Mouse (Mus musculus): Measurements from ENCODE around the gene Pikfyve. TPM values are rescaled to one million over a fixed set of nuclear protein-coding genes. Genes with fewer than 3 reads are reported as not detected.

The Pikfyve gene
- total RNA-seq (2021) = 1 to 10 TPM; 8.5 to 8.9 TPM
- long read RNA-seq, experiment 1, partial matches to known transcripts = 1 of 1 reads
- long read RNA-seq, experiment 1, other reads (novel, unspliced or antisense) = 0 of 1 reads
- long read RNA-seq, experiment 2 = 0 reads

- DNase-seq = peak; percentile 94
- intact Hi-C loops (cut with DNase I; ENCODE audit: low total_unique reads) = loop anchor here (10.0 kb wide), 1 partner anchor 142 kb away; no protein-coding TSS in a partner anchor
Observed at GRCm38 (mm10) chr1:65186287-65187073, at the start of gene Pikfyve, which contains the start of gene Idh1. Gene Pikfyve (plus strand): TSS chr1:65186683. Gene Idh1 (minus strand): TSS chr1:65186500.

GRCm38 (mm10) chr1:65137560-65137959, 48.9 kb upstream of the Pikfyve start:
- intact Hi-C loops (cut with DNase I; ENCODE audit: low total_unique reads) = no loop called here
- DNase-seq = no peak

GRCm38 (mm10) chr1:65144783-65145182, 41.7 kb upstream of the Pikfyve start:
- intact Hi-C loops (cut with DNase I; ENCODE audit: low total_unique reads) = no loop called here
- DNase-seq = no peak

GRCm38 (mm10) chr1:65146601-65147000, 39.9 kb upstream of the Pikfyve start:
- no peak for DNase-seq
- intact Hi-C loops (cut with DNase I; ENCODE audit: low total_unique reads) = no loop called here

GRCm38 (mm10) chr1:65147326-65147725, 39.2 kb upstream of the Pikfyve start:
- intact Hi-C loops (cut with DNase I; ENCODE audit: low total_unique reads) = no loop called here

GRCm38 (mm10) chr1:65147971-65148370, 38.5 kb upstream of the Pikfyve start:
- intact Hi-C loops (cut with DNase I; ENCODE audit: low total_unique reads) = no loop called here

More at GRCm38 (mm10) chr1:65147326-65147725, 39.2 kb upstream of the Pikfyve start:
- DNase-seq = no peak

GRCm38 (mm10) chr1:65154814-65155213, 31.7 kb upstream of the Pikfyve start:
- DNase-seq = no peak
- intact Hi-C loops (cut with DNase I; ENCODE audit: low total_unique reads) = no loop called here

More at GRCm38 (mm10) chr1:65147971-65148370, 38.5 kb upstream of the Pikfyve start:
- no peak for DNase-seq

- intact Hi-C loops (cut with DNase I; ENCODE audit: low total_unique reads) = no loop called here
- DNase-seq = no peak
Observed at GRCm38 (mm10) chr1:65156111-65156510, 30.4 kb upstream of the Pikfyve start.

- intact Hi-C loops (cut with DNase I; ENCODE audit: low total_unique reads) = loop anchor here (10.0 kb wide), 1 partner anchor 47 kb away; the partner anchor contains the start of gene Gm28845
- no peak for DNase-seq
Observed at GRCm38 (mm10) chr1:65162210-65162609, 24.3 kb upstream of the Pikfyve start.

- intact Hi-C loops (cut with DNase I; ENCODE audit: low total_unique reads) = loop anchor here (10.0 kb wide), 1 partner anchor 53 kb away; the partner anchor contains the start of gene Gm28845
- no peak for DNase-seq
Observed at GRCm38 (mm10) chr1:65167496-65167895, 19.0 kb upstream of the Pikfyve start.

- intact Hi-C loops (cut with DNase I; ENCODE audit: low total_unique reads) = loop anchor here (10.0 kb wide), 1 partner anchor 55 kb away; the partner anchor contains the start of gene Gm28845
- DNase-seq = no peak
Observed at GRCm38 (mm10) chr1:65169536-65169935, 16.9 kb upstream of the Pikfyve start.

- intact Hi-C loops (cut with DNase I; ENCODE audit: low total_unique reads) = loop anchor here (10.0 kb wide), 1 partner anchor 55 kb away; the partner anchor contains the start of gene Gm28845
- DNase-seq = no peak
Observed at GRCm38 (mm10) chr1:65169947-65170346, 16.5 kb upstream of the Pikfyve start.

GRCm38 (mm10) chr1:65171579-65171978, 14.9 kb upstream of the Pikfyve start:
- DNase-seq = no peak
- intact Hi-C loops (cut with DNase I; ENCODE audit: low total_unique reads) = no loop called here

- no peak for DNase-seq
- intact Hi-C loops (cut with DNase I; ENCODE audit: low total_unique reads) = no loop called here
Observed at GRCm38 (mm10) chr1:65173716-65174115, 12.8 kb upstream of the Pikfyve start.

GRCm38 (mm10) chr1:65176171-65176570, 10.3 kb upstream of the Pikfyve start:
- DNase-seq = no peak
- intact Hi-C loops (cut with DNase I; ENCODE audit: low total_unique reads) = no loop called here

GRCm38 (mm10) chr1:65176912-65177311, 9.6 kb upstream of the Pikfyve start:
- intact Hi-C loops (cut with DNase I; ENCODE audit: low total_unique reads) = no loop called here

GRCm38 (mm10) chr1:65177452-65177851, 9.0 kb upstream of the Pikfyve start:
- intact Hi-C loops (cut with DNase I; ENCODE audit: low total_unique reads) = no loop called here
- DNase-seq = no peak

More at GRCm38 (mm10) chr1:65176912-65177311, 9.6 kb upstream of the Pikfyve start:
- no peak for DNase-seq

GRCm38 (mm10) chr1:65178126-65178901, 8.2 kb upstream of the Pikfyve start:
- peak; percentile 94 for DNase-seq
- intact Hi-C loops (cut with DNase I; ENCODE audit: low total_unique reads) = no loop called here

GRCm38 (mm10) chr1:65178902-65179432, 7.5 kb upstream of the Pikfyve start:
- peak; percentile 99 for DNase-seq
- intact Hi-C loops (cut with DNase I; ENCODE audit: low total_unique reads) = no loop called here

Measured in gastrocnemius, postnatal 14 days (tissue).